Mouse (Mus musculus) stomach, embryonic 16.5 days (tissue): Measurements from ENCODE around the gene Adamts15. TPM values are rescaled to one million over a fixed set of nuclear protein-coding genes. Genes with fewer than 3 reads are reported as not detected.

Experiments used
- ATAC-seq: fragments of 200-750 bp; cut with Nextera tagmentation; 2 replicates; pipeline ENCODE4 v1.8.0; 2017; ENCODE audit warnings: moderate number of reproducible peaks, moderate TSS enrichment; ENCODE audit not compliant: insufficient read depth, low FRiP score
- H3K27ac ChIP-seq: fragments of 300-500 bp; sonication (generic); 2 replicates; pipeline ENCODE4 v1.5.1; 2014; ENCODE audit warnings: low read length
- H3K27me3 ChIP-seq: fragments of 300-500 bp; sonication (generic); 2 replicates; pipeline ENCODE4 v1.6.1; 2014; ENCODE audit warnings: low read length, control low read depth, mixed read lengths; ENCODE audit not compliant: control insufficient read depth, insufficient read depth
- H3K36me3 ChIP-seq: fragments of 300-500 bp; sonication (generic); 2 replicates; pipeline ENCODE4 v1.6.1; 2014; ENCODE audit warnings: low read length; ENCODE audit not compliant: control insufficient read depth, insufficient read depth
- H3K4me1 ChIP-seq: fragments of 300-500 bp; sonication (generic); 2 replicates; pipeline ENCODE4 v1.6.1; 2014; ENCODE audit warnings: low read length, control low read depth, mixed read lengths; ENCODE audit not compliant: control insufficient read depth, insufficient read depth
- H3K4me2 ChIP-seq: fragments of 300-500 bp; sonication (generic); 2 replicates; pipeline ENCODE4 v1.6.1; 2014; ENCODE audit warnings: low read depth, low read length, mixed read lengths
- H3K4me3 ChIP-seq: fragments of 300-500 bp; sonication (generic); replicated peaks from 2 replicates; pipeline ENCODE4 v1.5.1; 2014; ENCODE audit warnings: mild to moderate bottlenecking, low read length
- H3K9ac ChIP-seq: fragments of 300-500 bp; sonication (generic); 2 replicates; pipeline ENCODE4 v1.6.1; 2014; ENCODE audit warnings: low read length
- H3K9me3 ChIP-seq: fragments of 300-500 bp; sonication (generic); replicated peaks from 2 replicates; pipeline ENCODE4 v1.6.1; 2016; ENCODE audit warnings: low read length, control low read depth; ENCODE audit not compliant: control insufficient read depth
- WGBS: fragments of 180-500 bp; shearing (Covaris S2); extraction: QIAGEN DNeasy Blood & Tissue Kit; methylation state at CpG from one replicate; pipeline ENCODE4 v1.1.7; 2014; 5-methylcytosine and 5-hydroxymethylcytosine counted together
- polyA plus RNA-seq: library from polyadenylated mRNA; unstranded; fragments of >200 nt; fragmentation: Nextera tagmentation; extraction: Ambion mirVana; gene quantifications from 2 replicates; pipeline ENCODE4 v1.2.1, GENCODE M21; 2015

The Adamts15 gene
- polyA plus RNA-seq, 1 experiment from 2014 or later = 10.2 TPM

DNA sequence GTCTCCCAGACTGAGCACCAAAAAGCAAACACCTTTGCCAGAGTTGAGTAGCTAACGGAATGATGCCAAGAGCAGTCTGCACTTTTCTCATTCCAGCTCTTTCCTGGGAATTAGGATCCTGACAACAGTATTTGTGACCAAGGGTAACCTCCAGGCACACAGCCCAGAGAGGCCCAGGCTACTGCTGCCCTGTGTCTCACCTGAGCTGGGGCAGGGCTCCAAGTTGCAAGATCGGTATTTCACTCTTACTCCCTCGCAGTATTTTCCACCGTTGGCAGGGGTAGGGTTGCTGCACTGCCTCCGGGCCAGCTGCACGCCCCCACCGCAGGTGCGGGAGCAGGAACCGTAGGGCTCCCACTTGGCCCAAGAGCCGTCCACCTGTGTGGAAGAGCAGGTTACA, 16.4 kb downstream of the Adamts15 start:
- Histone ChIP-seq H3K36me3 (no peaks in the 10 kb centered on the region), H3K9ac (no peak overlapping the region), H3K4me1 (no peaks in the 10 kb centered on the region), H3K4me3 (no peak overlapping the region), H3K4me2 (no peak overlapping the region), H3K9me3 (no peaks in the 10 kb centered on the region), H3K27me3 (no peaks in the 10 kb centered on the region), H3K27ac (no peak overlapping the region)
- no peak for ATAC-seq
- 69% methylated on average over 10 of the region's 10 CpGs for WGBS

DNA sequence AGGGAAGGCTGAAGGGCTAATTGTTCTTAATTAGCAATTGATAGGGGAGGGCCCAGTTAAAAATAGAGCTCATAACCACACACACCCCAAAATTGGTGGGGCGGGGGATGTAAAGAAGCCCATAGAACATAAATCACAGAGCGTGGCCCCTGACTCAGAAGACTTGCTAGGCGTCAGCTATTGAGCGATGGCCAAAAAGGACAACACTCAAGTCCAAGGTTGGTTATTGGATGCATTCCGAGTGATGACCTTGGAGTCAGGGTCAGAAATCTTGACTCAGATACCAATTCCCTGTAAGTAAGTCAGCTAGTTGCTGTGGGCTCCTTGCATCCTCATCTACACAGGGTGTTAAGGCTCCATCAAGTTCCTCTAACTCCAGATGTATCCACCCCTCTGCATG, 19.0 kb downstream of the Adamts15 start:
- Histone ChIP-seq H3K9ac (no peak overlapping the region), H3K4me1 (no peaks in the 10 kb centered on the region), H3K27ac (no peak overlapping the region), H3K4me2 (no peak overlapping the region), H3K4me3 (no peak overlapping the region), H3K9me3 (no peaks in the 10 kb centered on the region), H3K27me3 (no peaks in the 10 kb centered on the region), H3K36me3 (no peaks in the 10 kb centered on the region)
- ATAC-seq = no peak
- WGBS = 92% methylated on average over 5 of the region's 5 CpGs

DNA sequence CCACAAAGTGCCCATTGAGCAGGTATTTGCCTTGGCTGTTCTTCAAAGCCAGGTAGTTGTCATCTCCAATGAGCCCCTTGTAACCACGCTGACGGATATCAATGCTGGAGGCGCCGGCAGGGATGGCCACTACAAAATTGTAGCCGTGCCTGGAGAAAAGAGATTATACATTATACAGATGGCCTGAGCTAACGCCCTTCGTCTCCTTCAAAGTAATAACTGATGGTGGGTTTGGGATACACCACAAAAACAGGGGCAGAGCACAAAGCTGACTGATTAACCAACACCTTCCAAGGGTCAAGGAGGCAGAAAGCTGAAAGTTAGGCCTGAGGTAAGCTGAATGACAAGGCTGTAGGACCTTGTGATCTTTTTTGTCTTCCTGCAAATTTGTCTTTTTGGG, 19.6 kb downstream of the Adamts15 start:
- Histone ChIP-seq H3K4me2 (no peak overlapping the region), H3K27me3 (no peaks in the 10 kb centered on the region), H3K9ac (no peak overlapping the region), H3K27ac (no peak overlapping the region), H3K4me1 (no peaks in the 10 kb centered on the region), H3K4me3 (no peak overlapping the region), H3K36me3 (no peaks in the 10 kb centered on the region), H3K9me3 (no peaks in the 10 kb centered on the region)
- WGBS = 93% methylated on average over 7 of the region's 7 CpGs
- ATAC-seq = no peak

DNA sequence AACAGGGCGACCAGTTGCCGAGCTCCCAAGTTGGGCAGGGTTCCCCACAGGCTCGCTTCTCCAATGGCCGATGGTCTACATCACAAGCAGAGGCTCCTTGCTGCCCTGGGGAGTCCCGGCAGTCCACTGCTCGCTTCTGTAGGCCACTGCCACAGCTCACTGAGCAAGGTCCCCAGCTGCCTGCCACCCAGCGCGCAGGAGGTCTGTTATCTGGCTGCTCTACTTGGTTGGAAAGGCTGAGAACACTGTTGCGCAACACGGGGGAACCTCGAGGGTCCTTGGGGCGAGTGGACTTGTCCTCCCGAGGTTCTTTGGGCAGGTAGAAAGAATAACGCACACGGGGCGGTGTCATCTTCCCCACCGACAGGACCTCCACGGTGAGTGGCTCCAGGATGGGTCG, 20.1 kb downstream of the Adamts15 start:
- Histone ChIP-seq H3K9me3 (no peaks in the 10 kb centered on the region), H3K27me3 (no peaks in the 10 kb centered on the region), H3K27ac (no peak overlapping the region), H3K9ac (no peak overlapping the region), H3K4me3 (no peak overlapping the region), H3K36me3 (no peaks in the 10 kb centered on the region), H3K4me2 (no peak overlapping the region), H3K4me1 (peaks cover 3% of the 10 kb centered on the region)
- 93% methylated on average over 19 of the region's 19 CpGs for WGBS
- ATAC-seq = no peak

DNA sequence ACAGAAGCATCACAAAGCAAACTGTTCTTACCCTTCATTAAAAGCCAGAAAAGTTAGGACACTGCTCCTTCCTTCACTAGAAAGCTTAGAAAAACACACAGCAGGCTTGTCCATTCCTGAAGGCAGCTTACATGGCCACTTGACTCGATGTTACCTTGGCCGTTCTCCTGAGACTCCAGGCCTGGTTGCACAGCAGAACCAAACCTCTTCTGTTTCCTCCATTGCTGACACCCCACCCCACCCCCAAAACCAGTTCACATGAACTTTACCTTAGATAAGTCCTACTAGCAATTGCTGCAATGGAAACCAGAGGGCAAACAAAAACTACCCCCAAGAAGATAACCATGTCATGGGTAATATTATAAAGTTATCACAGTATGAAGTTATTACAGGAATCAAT, 25.1 kb downstream of the Adamts15 start:
- no peaks in the 10 kb centered on the region for H3K9me3 ChIP-seq
- no peak overlapping the region for H3K9ac ChIP-seq
- no peaks in the 10 kb centered on the region for H3K27me3 ChIP-seq
- no peak for ATAC-seq
- 79% methylated on average over 2 of the region's 2 CpGs for WGBS
- peaks cover 12% of the 10 kb centered on the region for H3K4me1 ChIP-seq
- H3K36me3 ChIP-seq = no peaks in the 10 kb centered on the region
- H3K4me3 ChIP-seq = no peak overlapping the region
- H3K27ac ChIP-seq = peak overlapping the region; percentile 4; the same call in 1 of the 2 replicates
- no peak overlapping the region for H3K4me2 ChIP-seq

DNA sequence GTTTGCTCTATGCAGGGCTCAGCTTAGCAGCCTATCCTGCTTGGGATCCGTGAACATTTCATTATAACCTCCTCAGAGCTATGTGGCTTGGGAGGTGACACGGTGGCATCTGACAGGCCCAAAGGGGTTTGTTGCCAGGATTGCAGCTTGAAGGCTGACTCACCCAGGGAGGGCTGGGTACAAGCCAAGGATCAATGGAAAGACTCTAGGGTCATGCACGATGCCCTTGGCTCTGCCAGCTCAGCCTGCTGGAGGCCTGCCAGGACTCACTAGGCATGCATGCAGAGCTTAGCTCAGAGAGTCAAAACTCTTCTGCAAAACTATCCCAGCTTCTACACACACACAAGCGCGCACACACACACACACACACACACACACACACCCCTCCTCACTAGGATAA, 25.5 kb downstream of the Adamts15 start:
- Histone ChIP-seq H3K4me3 (no peak overlapping the region), H3K4me2 (no peak overlapping the region), H3K9ac (no peak overlapping the region), H3K27ac (peak overlapping the region; percentile 48; the same call in 1 of the 2 replicates), H3K4me1 (peaks cover 12% of the 10 kb centered on the region), H3K36me3 (no peaks in the 10 kb centered on the region), H3K9me3 (no peaks in the 10 kb centered on the region), H3K27me3 (no peaks in the 10 kb centered on the region)
- peak; percentile 89; the same call in 1 of the 2 replicates for ATAC-seq
- 59% methylated on average over 5 of the region's 5 CpGs for WGBS

DNA sequence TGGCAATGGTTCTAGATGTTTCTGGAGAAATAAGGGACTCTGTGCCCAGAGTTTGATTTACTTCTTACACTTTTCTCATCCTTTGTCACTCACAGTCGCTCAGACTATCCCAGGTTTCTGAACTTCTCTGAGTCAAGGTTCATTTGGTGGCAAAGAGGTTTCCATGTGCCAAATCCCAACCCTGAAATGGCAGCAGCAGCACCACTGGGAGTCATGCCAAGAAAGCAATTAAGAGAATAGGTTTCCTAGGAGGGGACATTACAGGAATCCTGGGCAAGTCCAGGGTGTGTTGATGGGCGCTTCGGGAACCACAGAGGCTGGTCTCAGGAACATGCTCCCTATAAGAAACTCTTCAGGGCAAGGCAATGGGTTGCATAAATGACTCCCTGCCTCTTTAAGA, 26.6 kb downstream of the Adamts15 start:
- Histone ChIP-seq H3K4me2 (no peak overlapping the region), H3K27ac (no peak overlapping the region), H3K9ac (no peak overlapping the region), H3K4me1 (peaks cover 12% of the 10 kb centered on the region), H3K27me3 (no peaks in the 10 kb centered on the region), H3K4me3 (no peak overlapping the region), H3K36me3 (no peaks in the 10 kb centered on the region), H3K9me3 (no peaks in the 10 kb centered on the region)
- 0 out of 2 replicates have a peak, but pooled peaks have one; percentile 15 for ATAC-seq
- 73% methylated on average over 3 of the region's 3 CpGs for WGBS

DNA sequence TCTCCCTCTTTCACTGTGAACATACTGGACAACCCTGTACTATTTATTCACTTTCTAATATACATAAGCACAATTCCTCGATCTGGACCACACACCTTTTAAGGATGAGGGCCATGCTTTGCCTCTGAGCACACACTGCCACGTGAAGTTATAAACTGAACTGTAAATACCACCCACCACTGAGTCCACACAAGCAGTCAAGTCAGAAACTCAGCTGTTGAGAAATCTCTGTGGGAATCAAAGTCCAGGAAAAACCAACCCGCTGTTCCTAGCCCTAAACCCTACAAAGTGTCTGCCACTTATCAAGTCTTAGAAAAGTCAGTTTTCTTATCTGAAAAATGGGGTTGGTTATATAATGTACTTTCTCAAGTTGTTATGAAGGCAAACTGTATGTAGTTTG, 36.0 kb downstream of the Adamts15 start:
- H3K4me1 ChIP-seq = no peaks in the 10 kb centered on the region
- no peak overlapping the region for H3K4me2 ChIP-seq
- WGBS = 63% methylated on average over 3 of the region's 3 CpGs
- H3K9me3 ChIP-seq = no peaks in the 10 kb centered on the region
- H3K9ac ChIP-seq = no peak overlapping the region
- no peak overlapping the region for H3K27ac ChIP-seq
- H3K27me3 ChIP-seq = no peaks in the 10 kb centered on the region
- peak; percentile 37; the same call in 1 of the 2 replicates for ATAC-seq
- no peak overlapping the region for H3K4me3 ChIP-seq
- no peaks in the 10 kb centered on the region for H3K36me3 ChIP-seq

DNA sequence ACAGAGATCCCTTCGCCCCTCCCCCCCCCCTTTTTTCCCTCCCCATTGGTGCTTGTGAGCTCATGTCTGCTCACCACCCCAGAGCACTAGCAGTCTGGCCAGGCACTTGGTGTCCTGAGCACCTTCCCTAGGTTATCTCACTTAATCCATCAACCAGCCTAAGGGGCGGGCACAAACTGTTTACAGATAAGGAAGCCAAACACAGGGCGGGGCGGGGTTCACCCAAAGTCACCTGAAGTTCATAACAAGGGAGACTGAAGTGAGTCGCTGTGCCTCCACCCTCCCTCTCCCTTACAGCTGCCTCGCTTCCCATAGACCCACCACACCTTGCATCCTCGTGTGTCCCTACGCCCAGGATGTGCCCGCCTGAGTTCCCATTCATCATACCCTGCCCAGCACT, 41.7 kb downstream of the Adamts15 start:
- Histone ChIP-seq H3K4me2 (no peak overlapping the region), H3K9ac (no peak overlapping the region), H3K36me3 (no peaks in the 10 kb centered on the region), H3K27me3 (no peaks in the 10 kb centered on the region), H3K27ac (no peak overlapping the region), H3K4me1 (no peaks in the 10 kb centered on the region), H3K4me3 (no peak overlapping the region), H3K9me3 (no peaks in the 10 kb centered on the region)
- WGBS = 49% methylated on average over 8 of the region's 9 CpGs
- peak; percentile 85; the same call in 1 of the 2 replicates for ATAC-seq

DNA sequence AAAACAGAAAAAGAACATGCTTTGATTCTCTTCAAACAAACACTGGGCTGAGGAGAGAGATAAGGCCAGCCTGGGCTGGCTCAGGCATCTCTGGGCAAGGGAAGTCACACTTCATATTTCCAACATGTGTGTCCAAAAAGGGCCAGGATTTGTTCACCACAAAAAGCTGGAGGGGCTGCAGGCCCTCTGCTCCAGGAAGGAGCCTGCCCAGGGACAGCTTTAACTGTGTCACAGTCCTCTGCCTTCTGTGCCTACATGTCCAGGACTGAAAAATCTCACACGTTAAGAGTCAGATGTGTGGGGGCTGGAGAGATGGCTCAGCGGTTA, 42.3 kb downstream of the Adamts15 start:
- Histone ChIP-seq H3K9me3 (no peaks in the 10 kb centered on the region), H3K27ac (no peak overlapping the region), H3K9ac (no peak overlapping the region), H3K36me3 (no peaks in the 10 kb centered on the region), H3K4me1 (no peaks in the 10 kb centered on the region), H3K27me3 (no peaks in the 10 kb centered on the region), H3K4me2 (no peak overlapping the region), H3K4me3 (no peak overlapping the region)
- ATAC-seq = no peak
- 66% methylated on average over 2 of the region's 2 CpGs for WGBS
